Mouse (Mus musculus) spleen, adult 2 months (tissue): ENCODE measurements around the gene Lman2.

Experiments used
- CTCF ChIP-seq: fragments of 200-500 bp; IDR thresholded peaks from 2 replicates; pipeline ENCODE4 v1.5.1; 2011; ENCODE audit warnings: mild to moderate bottlenecking, inconsistent platforms; ENCODE audit not compliant: insufficient read depth, insufficient read length, insufficient replicate concordance; ENCODE audit errors: extremely low read depth
- POLR2A ChIP-seq: fragments of 200-500 bp; IDR thresholded peaks from 2 replicates; pipeline ENCODE4 v1.6.1; 2011; ENCODE audit warnings: low read depth, low read length, inconsistent platforms

DNA sequence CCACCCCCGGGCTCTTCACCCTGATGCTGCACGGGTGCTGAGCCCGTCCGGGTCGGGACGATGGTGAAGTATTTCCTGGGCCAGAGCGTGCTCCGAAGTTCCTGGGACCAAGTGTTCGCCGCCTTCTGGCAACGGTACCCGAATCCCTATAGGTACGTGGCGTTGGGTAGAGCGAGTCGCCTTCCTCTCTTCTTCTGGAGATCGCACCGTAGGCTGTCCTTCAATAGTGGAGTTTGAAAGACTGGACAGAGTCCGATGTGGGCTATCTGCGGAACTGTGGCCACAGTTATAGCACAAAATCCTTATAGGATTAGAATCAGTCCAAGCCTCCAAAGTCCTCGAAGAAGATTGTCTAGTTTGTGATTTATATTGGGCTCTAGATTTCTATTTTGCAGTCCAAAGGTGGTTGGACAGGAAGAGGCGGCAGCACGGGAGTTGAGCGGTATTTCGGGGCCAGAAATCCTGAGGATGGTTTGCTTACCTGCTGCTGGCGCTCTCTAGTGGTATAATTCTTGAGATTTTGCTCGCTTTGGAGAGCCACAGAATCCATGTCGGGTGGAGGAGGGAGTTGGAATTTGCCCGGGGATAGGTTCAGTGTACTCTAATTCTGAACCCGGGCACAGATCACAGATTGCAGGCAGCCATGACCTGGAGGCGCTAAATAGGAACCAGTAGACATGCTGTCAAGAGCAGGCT, 40.3 kb downstream of the Lman2 start:
- TF ChIP-seq CTCF (peak; percentile 14; the same call in 1 of the 2 replicates), POLR2A (no peak)
